Mouse (Mus musculus): ENCODE data around the gene Pik3c2g. TPM values are rescaled to one million over a fixed set of nuclear protein-coding genes. Genes with fewer than 3 reads are reported as not detected.

Pik3c2g gene
- total and polyA plus RNA-seq, 3 experiments = not detected

DNA sequence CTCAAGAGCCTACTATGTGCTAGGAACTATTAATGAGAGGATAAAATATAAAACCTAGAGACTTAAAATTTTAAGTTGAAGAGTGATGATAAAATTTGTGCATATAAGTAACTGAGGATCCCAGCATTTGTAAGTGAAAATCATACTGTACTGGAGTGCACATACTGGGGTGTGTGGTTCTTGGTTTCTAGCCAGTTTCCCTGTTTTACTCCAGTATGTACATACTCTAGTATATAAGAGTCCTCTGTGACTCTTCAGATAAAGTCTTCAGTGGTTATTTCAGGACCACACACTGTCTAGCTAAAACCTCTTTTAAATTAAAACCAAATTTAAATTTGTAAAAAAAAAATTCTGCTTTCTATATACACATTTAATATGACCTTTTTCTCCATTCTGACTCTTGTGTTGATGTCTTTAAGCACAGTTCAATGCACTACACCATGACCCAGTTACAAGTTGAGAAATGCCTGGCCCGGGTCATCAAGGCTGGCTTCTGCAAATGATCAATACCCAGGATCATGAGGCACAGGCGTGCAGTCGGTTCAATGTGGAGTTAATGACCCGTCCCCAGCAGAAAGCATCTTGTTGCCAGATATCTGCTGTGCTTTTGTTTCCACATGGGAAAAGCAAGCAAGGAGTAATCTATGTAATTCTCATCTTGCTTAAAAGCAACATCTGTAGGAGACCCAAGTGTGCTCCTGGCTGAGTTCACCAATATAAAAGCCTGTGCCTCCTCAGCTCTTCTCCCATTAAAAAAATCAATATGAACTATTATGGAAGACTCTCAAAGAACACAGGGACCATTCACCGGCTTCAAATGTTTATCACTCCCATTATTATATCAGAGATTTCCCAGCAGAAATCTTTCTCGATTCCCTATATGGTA, 290.7 kb downstream of the Pik3c2g start (continued):
- TF ChIP-seq MYB (IDR thresholded peaks at IDR 0.05; ENCODE audit: low read depth, low read length) = no peak
- no peak for TF ChIP-seq KAT2A (conservative IDR thresholded peaks at IDR 0.05; ENCODE audit: low read depth, low read length)
- TF ChIP-seq GATA1 (IDR thresholded peaks at IDR 0.05; ENCODE audit: low read depth, low read length) = no peak
- no peak for TF ChIP-seq ZKSCAN1 (IDR thresholded peaks at IDR 0.05; ENCODE audit: low read depth, low read length)

DNA sequence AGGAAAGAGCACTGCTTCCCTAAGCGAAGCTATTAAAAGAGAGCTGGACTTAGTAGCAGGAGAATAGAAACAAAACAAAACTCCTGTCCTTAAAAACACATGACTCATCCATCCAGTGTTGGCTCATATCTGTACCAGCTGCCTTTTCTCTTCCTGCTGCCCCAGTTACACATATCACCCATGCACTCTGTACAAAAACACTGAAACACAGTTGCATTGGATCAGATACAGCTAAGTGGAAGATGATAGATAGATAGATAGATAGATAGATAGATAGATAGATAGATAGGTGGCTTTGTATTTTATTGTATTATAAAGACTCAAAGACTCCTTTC, 291.3 kb downstream of the Pik3c2g start:
- H3K27ac ChIP-seq (ENCODE audit: control insufficient read depth, low read depth, low read length) = no peak overlapping the region

DNA sequence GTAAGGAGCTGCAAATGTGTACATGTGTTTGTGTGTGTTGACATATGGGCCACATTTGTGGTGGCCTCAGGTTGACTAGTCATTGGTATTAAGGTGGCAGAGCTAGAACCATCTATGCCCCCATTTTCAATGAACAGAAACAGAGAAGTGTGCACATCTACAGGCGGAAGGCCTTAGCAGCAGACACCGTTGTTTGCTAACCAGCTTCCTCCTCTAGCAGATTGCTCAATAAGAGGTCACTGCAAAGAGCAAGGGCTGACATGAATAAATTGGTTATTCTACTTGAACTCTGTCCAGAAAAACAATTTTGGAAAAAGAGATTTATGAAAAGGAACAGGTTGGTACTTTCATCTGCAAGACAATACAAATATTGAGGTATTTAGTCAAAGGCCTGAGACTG, 295.1 kb downstream of the Pik3c2g start:
- Histone ChIP-seq H3K4me1 (ENCODE audit: control insufficient read depth in 1 of 2, insufficient read depth in 2 of 2, low read length in 2 of 2) (no peaks in the 10 kb centered on the region), H3K9ac (ENCODE audit: control insufficient read depth, low read depth, low read length, poor library complexity, severe bottlenecking) (no peak overlapping the region), H3K36me3 (ENCODE audit: control insufficient read depth in 1 of 2, insufficient read depth in 2 of 2, low read length in 2 of 2) (no peaks in the 10 kb centered on the region), H3K27ac (ENCODE audit: control insufficient read depth, low read depth, low read length) (no peak overlapping the region), H3K27me3 (ENCODE audit: control insufficient read depth in 1 of 2, insufficient read depth in 2 of 2, low read length in 2 of 2) (no peaks in the 10 kb centered on the region), H3K79me2 (ENCODE audit: control insufficient read depth, insufficient read depth, low read length, poor library complexity) (no peaks in the 10 kb centered on the region), H3K4me3 (ENCODE audit: control insufficient read depth in 1 of 2, insufficient read depth in 1 of 2, low read depth in 2 of 2, low read length in 2 of 2) (no peak overlapping the region), H3K9me3 (replicated peaks; ENCODE audit: insufficient read depth, low read length) (no peaks in the 10 kb centered on the region)
- DNase-seq (ENCODE audit: low read depth, low spot score) = no peak
- TF ChIP-seq UBTF (IDR thresholded peaks at IDR 0.05; ENCODE audit: borderline replicate concordance, insufficient read depth, low read depth, low read length) (no peak), BHLHE40 (IDR thresholded peaks at IDR 0.05; ENCODE audit: borderline replicate concordance, low read depth, low read length) (no peak), TCF12 (IDR thresholded peaks at IDR 0.05; ENCODE audit: low read depth, low read length) (no peak), SIN3A (IDR thresholded peaks at IDR 0.05; ENCODE audit: low read length) (no peak), MEF2A (IDR thresholded peaks at IDR 0.05; ENCODE audit: extremely low read depth, insufficient replicate concordance, low read depth, low read length, poor library complexity, severe bottlenecking) (no peak), ZC3H11A (IDR thresholded peaks at IDR 0.05; ENCODE audit: low read depth, low read length) (no peak), HCFC1 (IDR thresholded peaks at IDR 0.05; ENCODE audit: low read depth, low read length) (no peak), KAT2A (conservative IDR thresholded peaks at IDR 0.05; ENCODE audit: low read depth, low read length) (no peak), ZKSCAN1 (IDR thresholded peaks at IDR 0.05; ENCODE audit: low read depth, low read length) (no peak), USF2 (IDR thresholded peaks at IDR 0.05; ENCODE audit: borderline replicate concordance in 1 of 2, insufficient read depth in 1 of 2, low read depth in 1 of 2, low read length in 2 of 2) (no peak), ZMIZ1 (IDR thresholded peaks at IDR 0.05; ENCODE audit: low read depth, low read length) (no peak), MYB (IDR thresholded peaks at IDR 0.05; ENCODE audit: low read depth, low read length) (no peak)

More for the DNA sequence above, 291.3 kb downstream of the Pik3c2g start:
- DNase-seq (ENCODE audit: low read depth, low spot score) = no peak
- no peaks in the 10 kb centered on the region for H3K27me3 ChIP-seq (ENCODE audit: control insufficient read depth in 1 of 2, insufficient read depth in 2 of 2, low read length in 2 of 2)
- H3K4me3 ChIP-seq (ENCODE audit: control insufficient read depth in 1 of 2, insufficient read depth in 1 of 2, low read depth in 2 of 2, low read length in 2 of 2) = no peak overlapping the region
- no peaks in the 10 kb centered on the region for H3K79me2 ChIP-seq (ENCODE audit: control insufficient read depth, insufficient read depth, low read length, poor library complexity)
- H3K9me3 ChIP-seq (replicated peaks; ENCODE audit: insufficient read depth, low read length) = no peaks in the 10 kb centered on the region
- H3K36me3 ChIP-seq (ENCODE audit: control insufficient read depth in 1 of 2, insufficient read depth in 2 of 2, low read length in 2 of 2) = no peaks in the 10 kb centered on the region
- no peaks in the 10 kb centered on the region for H3K4me1 ChIP-seq (ENCODE audit: control insufficient read depth in 1 of 2, insufficient read depth in 2 of 2, low read length in 2 of 2)
- TF ChIP-seq MAX (IDR thresholded peaks at IDR 0.05; ENCODE audit: low read length) = no peak
- no peak for TF ChIP-seq CTCF (IDR thresholded peaks at IDR 0.05 in 2 of 3, conservative IDR thresholded peaks at IDR 0.05 in 1 of 3; ENCODE audit: control insufficient read depth in 1 of 3, insufficient read depth in 1 of 3, low read depth in 2 of 3, low read length in 3 of 3, poor library complexity in 1 of 3, severe bottlenecking in 1 of 3)
- TF ChIP-seq SIN3A (IDR thresholded peaks at IDR 0.05; ENCODE audit: low read length) = no peak
- no peak for TF ChIP-seq BHLHE40 (IDR thresholded peaks at IDR 0.05; ENCODE audit: borderline replicate concordance, low read depth, low read length)
- no peak for TF ChIP-seq ZKSCAN1 (IDR thresholded peaks at IDR 0.05; ENCODE audit: low read depth, low read length)
- no peak for TF ChIP-seq TCF12 (IDR thresholded peaks at IDR 0.05; ENCODE audit: low read depth, low read length)
- no peak for TF ChIP-seq TBP (IDR thresholded peaks at IDR 0.05; ENCODE audit: low read depth, low read length)
- TF ChIP-seq JUND (IDR thresholded peaks at IDR 0.05; ENCODE audit: low read depth, low read length) = no peak
- TF ChIP-seq POLR2AphosphoS5 (IDR thresholded peaks at IDR 0.05; ENCODE audit: borderline replicate concordance, low read depth, low read length) = no peak
- H3K9ac ChIP-seq (ENCODE audit: control insufficient read depth, low read depth, low read length, poor library complexity, severe bottlenecking) = no peak overlapping the region

All from MEL (cell line).